Mouse (Mus musculus) erythroblast, embryonic 14.5 days (primary cell): ENCODE measurements around the gene Cab39l.

Experiments used
- GATA1 ChIP-seq: IDR thresholded peaks from 2 replicates; pipeline ENCODE4 v1.6.1; 2012; ENCODE audit warnings: low read length, inconsistent platforms, mixed read lengths
- TAL1 ChIP-seq: IDR thresholded peaks from 3 replicates; pipeline ENCODE4 v1.6.1; 2012; ENCODE audit warnings: low read length, inconsistent platforms, mixed read lengths

DNA sequence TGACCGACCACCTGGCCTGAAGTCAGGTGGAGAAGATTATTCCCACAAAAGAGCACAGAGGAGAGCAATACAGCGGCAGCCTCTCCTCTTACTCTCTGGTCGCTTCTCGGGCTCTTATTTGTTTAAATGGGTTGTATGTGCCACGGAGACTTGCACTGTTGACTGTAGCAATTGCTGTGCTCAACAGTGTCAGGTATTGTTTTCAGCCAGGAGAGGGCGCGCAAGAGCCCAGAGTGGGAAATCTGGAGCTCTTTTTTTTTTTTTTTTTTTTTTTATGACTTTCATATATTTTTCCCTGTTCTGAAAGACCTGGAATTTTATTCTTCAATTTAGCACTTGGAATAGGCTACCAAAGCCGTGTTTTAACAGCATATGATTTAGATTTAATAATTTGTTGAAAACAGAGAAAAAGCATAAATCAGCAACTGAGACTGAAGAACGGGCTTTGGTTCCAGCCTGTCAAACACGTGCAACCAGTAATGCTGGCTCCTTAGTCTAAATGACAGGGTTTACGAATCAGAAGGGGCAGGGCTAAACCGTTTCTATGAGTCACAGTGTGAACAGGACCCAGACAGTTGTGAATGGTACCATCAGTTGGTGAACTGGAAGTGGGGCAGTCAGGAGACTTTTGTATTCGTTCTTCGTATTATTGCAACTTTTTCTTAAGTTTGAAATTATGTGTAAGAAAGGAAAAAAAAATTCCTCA is 172.3 kb downstream of the Cab39l start:
- no peak for TF ChIP-seq TAL1
- no peak for TF ChIP-seq GATA1
